In the genomic region with DNA sequence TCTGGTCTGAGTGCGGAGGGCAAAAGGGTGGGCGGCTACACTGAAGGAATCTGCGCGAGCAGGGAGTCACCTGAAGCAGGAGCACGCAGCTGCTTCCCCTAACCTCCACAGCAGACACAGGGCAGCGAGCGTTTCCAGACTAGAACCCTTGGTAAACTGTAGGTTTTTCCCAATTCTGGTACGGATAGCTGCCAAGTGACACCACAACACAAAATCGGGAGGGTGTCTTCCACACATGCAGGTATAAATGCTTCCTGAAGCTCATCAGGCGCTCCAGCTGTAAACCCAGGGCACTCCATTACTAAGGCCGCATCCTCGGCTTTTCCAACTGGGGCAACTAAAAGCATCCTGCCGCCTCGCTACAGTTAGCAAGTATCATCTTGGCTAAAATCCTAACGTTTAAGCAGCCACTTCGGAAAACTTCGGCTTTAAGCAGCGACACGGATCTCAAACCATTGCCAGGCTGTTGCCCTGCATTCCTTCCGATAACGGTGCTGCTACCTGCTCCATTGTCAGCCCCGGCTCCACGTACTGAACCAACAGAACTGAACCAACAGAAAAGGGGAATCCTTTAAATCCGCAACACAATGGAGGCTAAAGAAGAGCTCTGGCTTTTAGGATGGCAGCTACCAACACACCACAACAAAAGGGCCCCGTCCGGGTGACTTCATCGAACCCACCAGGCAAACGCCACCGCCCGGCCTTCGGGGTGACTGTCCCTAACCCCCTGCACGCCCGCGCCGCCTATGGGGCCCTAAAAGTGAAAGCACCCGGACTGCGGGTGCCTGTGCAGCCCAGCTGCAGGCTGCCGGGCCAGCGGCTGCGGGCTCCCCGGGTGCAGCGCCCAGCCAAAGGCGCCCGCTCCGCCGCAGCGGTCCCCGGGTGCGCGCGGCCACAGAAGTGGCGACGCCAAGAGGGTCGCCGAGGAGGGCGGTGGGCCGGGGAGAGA, we compare ENCODE assay signal across 8 mouse cellular contexts. TPM values are rescaled to one million over a fixed set of nuclear protein-coding genes. Genes with fewer than 3 reads are reported as not detected.
A peak's percentile ranks its signal among the peaks of the same experiment; 100 is the strongest.
DNase-seq lines count a peak whose midpoint lies in the region; ATAC-seq and TF ChIP-seq lines count a peak whose summit lies in the region.

No protein-coding gene starts in this region.

- H3K9me3 ChIP-seq in intestine, embryonic 15.5 days: no peaks in the 10 kb centered on the region
- no peaks in the 10 kb centered on the region for H3K9me3 ChIP-seq in midbrain, embryonic 10.5 days (replicated peaks)

- H3K27me3 ChIP-seq in intestine, embryonic 15.5 days (replicated peaks): no peaks in the 10 kb centered on the region
- H3K27me3 ChIP-seq in midbrain, embryonic 10.5 days (ENCODE audit: low read depth, poor library complexity, severe bottlenecking): peaks cover 20% of the 10 kb centered on the region; the same call in 1 of the 2 replicates

- no peak for TF ChIP-seq CTCF in cortical plate, adult 2 months (IDR thresholded peaks at IDR 0.05; ENCODE audit: extremely low read depth, insufficient read depth, low read length)

- H3K27ac ChIP-seq in cortical plate, adult 2 months (ENCODE audit: insufficient read depth, low read length): peak overlapping the region; percentile 87
- peak overlapping the region; percentile 97 for H3K27ac ChIP-seq in intestine, embryonic 15.5 days
- H3K27ac ChIP-seq in midbrain, embryonic 10.5 days (replicated peaks): peak overlapping the region; percentile 95

- DNase-seq in gastrocnemius, postnatal 25 days: peak; percentile 15
- peak; percentile 60 to 72 for DNase-seq in left cerebral cortex, postnatal 36 days (ENCODE audit: low spot score in 2 of 2)
- peak; percentile 78 for DNase-seq in midbrain, embryonic 10.5 days (ENCODE audit: low spot score)
- peak; percentile 32 to 48 for DNase-seq in right cerebral cortex, postnatal 36 days (ENCODE audit: low spot score in 2 of 2)
- peak; percentile 67 to 75 for DNase-seq in urinary bladder, postnatal 4 days (ENCODE audit: low spot score in 2 of 2)

- H3K36me3 ChIP-seq in intestine, embryonic 15.5 days: no peaks in the 10 kb centered on the region
- 0 out of 2 replicates have a peak, but pooled peaks cover 4% of the 10 kb centered on the region for H3K36me3 ChIP-seq in midbrain, embryonic 10.5 days

- peak overlapping the region; percentile 97 for H3K4me3 ChIP-seq in cortical plate, adult 2 months (ENCODE audit: insufficient read depth, low read length)
- H3K4me3 ChIP-seq in intestine, embryonic 15.5 days (replicated peaks): peak overlapping the region; percentile 97
- peak overlapping the region; percentile 94 for H3K4me3 ChIP-seq in midbrain, embryonic 10.5 days

- TF ChIP-seq POLR2A in cortical plate, adult 2 months (IDR thresholded peaks at IDR 0.05; ENCODE audit: extremely low read depth, insufficient read depth, low read length): 0 out of 2 replicates have a peak, but pooled peaks have one; percentile 39

- intact Hi-C loops in left cerebral cortex, postnatal 36 days (cut with DNase I): loop anchor here (2.0 kb wide), 3 partner anchors 45 to 205 kb away; a partner anchor contains a TSS

- H3K9ac ChIP-seq in intestine, embryonic 15.5 days: peak overlapping the region; percentile 82

- H3K4me2 ChIP-seq in intestine, embryonic 15.5 days (replicated peaks): peak overlapping the region; percentile 72

- ATAC-seq in activated CD4-positive, CD25-positive, alpha-beta regulatory T cell, adult 4 months: peak; percentile 50
- ATAC-seq in intestine, embryonic 15.5 days: peak; percentile 91

- peaks cover 7% of the 10 kb centered on the region for H3K4me1 ChIP-seq in cortical plate, adult 2 months (ENCODE audit: control insufficient read depth, insufficient read depth, low read length)
- peaks cover 9% of the 10 kb centered on the region for H3K4me1 ChIP-seq in intestine, embryonic 15.5 days (replicated peaks)
- H3K4me1 ChIP-seq in midbrain, embryonic 10.5 days: peaks cover 14% of the 10 kb centered on the region

- WGBS in intestine, embryonic 15.5 days: under 1% methylated on average over 56 of the region's 57 CpGs
- under 1% methylated on average over 54 of the region's 57 CpGs for WGBS in midbrain, embryonic 10.5 days

RNA-seq across cellular contexts. Expression of a gene that starts 0.6 kb away (rescaled TPM):
- polyA plus RNA-seq in activated CD4-positive, CD25-positive, alpha-beta regulatory T cell, adult 4 months (2017; shearing (Covaris generic)): not detected
- polyA plus RNA-seq in cortical plate, adult 2 months (2012; rRNA removed): 0.49 TPM in 1 of 2 replicates, not detected in the other
- total RNA-seq in gastrocnemius, postnatal 25 days (2021): 1 to 10 TPM in 1 of 2 experiments, not detected in 1; 2.6 TPM
- polyA plus RNA-seq in intestine, embryonic 15.5 days (2015; fragmentation: Nextera tagmentation; extraction: Ambion mirVana): not detected in 2 replicates
- not detected for total RNA-seq in left cerebral cortex, postnatal 36 days (2021)
- not detected in 2 replicates for polyA plus RNA-seq in midbrain, embryonic 10.5 days (2016; fragmentation: Nextera tagmentation; extraction: Ambion mirVana)

RNA-seq across cellular contexts. Expression of a gene that starts 44.9 kb away (rescaled TPM):
- 100 to 1,000 TPM; 137 to 154 TPM for polyA plus RNA-seq in activated CD4-positive, CD25-positive, alpha-beta regulatory T cell, adult 4 months (2017; shearing (Covaris generic))
- polyA plus RNA-seq in cortical plate, adult 2 months (2012; rRNA removed): 146 and 154 TPM in 2 replicates
- total RNA-seq in gastrocnemius, postnatal 25 days (2021): 10 to 100 TPM; 33.5 to 34.6 TPM
- 115 and 124 TPM in 2 replicates for polyA plus RNA-seq in intestine, embryonic 15.5 days (2015; fragmentation: Nextera tagmentation; extraction: Ambion mirVana)
- 100 to 1,000 TPM; 166 to 170 TPM for total RNA-seq in left cerebral cortex, postnatal 36 days (2021)
- polyA plus RNA-seq in midbrain, embryonic 10.5 days (2016; fragmentation: Nextera tagmentation; extraction: Ambion mirVana): 68.6 and 78.9 TPM in 2 replicates

RNA-seq across cellular contexts. Expression of a gene that starts 45.0 kb away (rescaled TPM):
- 100 to 1,000 TPM; 107 to 115 TPM for polyA plus RNA-seq in activated CD4-positive, CD25-positive, alpha-beta regulatory T cell, adult 4 months (2017; shearing (Covaris generic))
- polyA plus RNA-seq in cortical plate, adult 2 months (2012; rRNA removed): 107 and 110 TPM in 2 replicates
- total RNA-seq in gastrocnemius, postnatal 25 days (2021): 10 to 100 TPM; 59.0 to 60.3 TPM
- 150 and 155 TPM in 2 replicates for polyA plus RNA-seq in intestine, embryonic 15.5 days (2015; fragmentation: Nextera tagmentation; extraction: Ambion mirVana)
- 100 to 1,000 TPM; 130 to 133 TPM for total RNA-seq in left cerebral cortex, postnatal 36 days (2021)
- 182 and 192 TPM in 2 replicates for polyA plus RNA-seq in midbrain, embryonic 10.5 days (2016; fragmentation: Nextera tagmentation; extraction: Ambion mirVana)

RNA-seq across cellular contexts. Expression of a gene that starts 56.3 kb away (rescaled TPM):
- polyA plus RNA-seq in activated CD4-positive, CD25-positive, alpha-beta regulatory T cell, adult 4 months (2017; shearing (Covaris generic)): 10 to 100 TPM; 11.0 to 14.7 TPM
- polyA plus RNA-seq in cortical plate, adult 2 months (2012; rRNA removed): 25.2 and 26.5 TPM in 2 replicates
- total RNA-seq in gastrocnemius, postnatal 25 days (2021): 10 to 100 TPM in 1 of 2 experiments, 1 to 10 TPM in 1; 9.4 to 14.8 TPM
- 195 and 200 TPM in 2 replicates for polyA plus RNA-seq in intestine, embryonic 15.5 days (2015; fragmentation: Nextera tagmentation; extraction: Ambion mirVana)
- total RNA-seq in left cerebral cortex, postnatal 36 days (2021): 10 to 100 TPM; 29.8 to 37.8 TPM
- 54.4 and 57.4 TPM in 2 replicates for polyA plus RNA-seq in midbrain, embryonic 10.5 days (2016; fragmentation: Nextera tagmentation; extraction: Ambion mirVana)

Comparison
In these comparisons a context has a peak if more than half of its experiments do, and no peak if none do; other contexts are left out.
1. Peak in every context shown above with its lines: DNase-seq, ATAC-seq, H3K4me3 ChIP-seq and H3K27ac ChIP-seq.
2. DNase-seq: peak in every context shown above with its lines; median percentile 78 in midbrain, embryonic 10.5 days; 71 in urinary bladder, postnatal 4 days; 66 in left cerebral cortex, postnatal 36 days; 40 in right cerebral cortex, postnatal 36 days; 15 in gastrocnemius, postnatal 25 days.